Mouse (Mus musculus) frontal cortex, postnatal 36 days (tissue): ENCODE measurements around the gene Pkhd1.
A peak's percentile ranks its signal among the peaks of the same experiment; 100 is the strongest.

Experiments used
- DNase-seq, 2 experiments: peaks; one replicate each; pipeline ENCODE4 v3.0.0; 2022; ENCODE audit warnings: low spot score in 2 of 2

Pkhd1 gene

GRCm38 (mm10) chr1:20617849-20618530 lies at the start of gene Pkhd1:
TSS of gene Pkhd1 (minus strand) at chr1:20618064.
- DNase-seq = no peak

GRCm38 (mm10) chr1:20667567-20667966 lies 49.7 kb upstream of the Pkhd1 start:
- DNase-seq = no peak

- DNase-seq = no peak
Observed at GRCm38 (mm10) chr1:20666233-20666632, 48.4 kb upstream of the Pkhd1 start.

GRCm38 (mm10) chr1:20655085-20655484 lies 37.2 kb upstream of the Pkhd1 start:
- DNase-seq = no peak

- DNase-seq = no peak
Observed at GRCm38 (mm10) chr1:20653513-20654506, 35.9 kb upstream of the Pkhd1 start.

- no peak for DNase-seq
Observed at GRCm38 (mm10) chr1:20634856-20635255, 17.0 kb upstream of the Pkhd1 start.

- DNase-seq = no peak
Observed at GRCm38 (mm10) chr1:20633276-20633869, 15.5 kb upstream of the Pkhd1 start.

- no peak for DNase-seq
Observed at GRCm38 (mm10) chr1:20624564-20624963, 6.7 kb upstream of the Pkhd1 start.

GRCm38 (mm10) chr1:20623375-20623774 lies 5.5 kb upstream of the Pkhd1 start:
- no peak for DNase-seq

GRCm38 (mm10) chr1:20620611-20621010 lies 2.7 kb upstream of the Pkhd1 start:
- no peak for DNase-seq

GRCm38 (mm10) chr1:20619363-20619762 lies 1.5 kb upstream of the Pkhd1 start:
- no peak for DNase-seq

GRCm38 (mm10) chr1:20612643-20613042 lies 5.2 kb downstream of the Pkhd1 start:
- peak; percentile 39 to 74 for DNase-seq

GRCm38 (mm10) chr1:20605489-20605888 lies 12.4 kb downstream of the Pkhd1 start:
- DNase-seq = no peak

GRCm38 (mm10) chr1:20590488-20590887 lies 27.4 kb downstream of the Pkhd1 start:
- no peak for DNase-seq

GRCm38 (mm10) chr1:20571469-20571868 lies 46.4 kb downstream of the Pkhd1 start:
- DNase-seq = no peak

- DNase-seq = no peak
Observed at GRCm38 (mm10) chr1:20569430-20569829, 48.4 kb downstream of the Pkhd1 start.

GRCm38 (mm10) chr1:20558443-20558842 lies 59.4 kb downstream of the Pkhd1 start:
- DNase-seq = no peak

- peak; percentile 31 to 60 for DNase-seq
Observed at GRCm38 (mm10) chr1:20554398-20554797, 63.5 kb downstream of the Pkhd1 start.

GRCm38 (mm10) chr1:20551334-20551733 lies 66.5 kb downstream of the Pkhd1 start:
- DNase-seq = no peak

GRCm38 (mm10) chr1:20544526-20544925 lies 73.3 kb downstream of the Pkhd1 start:
- no peak for DNase-seq

GRCm38 (mm10) chr1:20513364-20514084 lies 104.3 kb downstream of the Pkhd1 start:
- peak; percentile 44 to 85 for DNase-seq

GRCm38 (mm10) chr1:20498965-20499364 lies 118.9 kb downstream of the Pkhd1 start:
- DNase-seq = peak in 1 of 2 experiments; percentile 19
